Mouse (Mus musculus): ENCODE data around the gene Adgrl1.

Adgrl1 gene

GRCm38 (mm10) chr8:83899363-83900252 lies at the start of gene Adgrl1:
Adgrl1 (plus strand) TSS chr8:83900105.
- DNase-seq (ENCODE audit: low spot score in 2 of 2): peak; percentile 90 to 97

GRCm38 (mm10) chr8:83852329-83852728 lies 47.6 kb upstream of the Adgrl1 start:
- no peak for DNase-seq (ENCODE audit: low spot score in 2 of 2)

- DNase-seq (ENCODE audit: low spot score in 2 of 2): no peak
These were observed 46.4 kb upstream of the Adgrl1 start for GRCm38 (mm10) chr8:83853323-83854050.

- no peak for DNase-seq (ENCODE audit: low spot score in 2 of 2)
These were observed 43.3 kb upstream of the Adgrl1 start for GRCm38 (mm10) chr8:83856486-83857065.

- DNase-seq (ENCODE audit: low spot score in 2 of 2): no peak
These were observed 37.3 kb upstream of the Adgrl1 start for GRCm38 (mm10) chr8:83862439-83863268.

- DNase-seq (ENCODE audit: low spot score in 2 of 2): peak; percentile 28 to 45
These were observed 24.8 kb upstream of the Adgrl1 start for GRCm38 (mm10) chr8:83874881-83875655.

GRCm38 (mm10) chr8:83875656-83876040 lies 24.3 kb upstream of the Adgrl1 start:
- peak in 1 of 2 experiments; percentile 25 for DNase-seq (ENCODE audit: low spot score in 2 of 2)

GRCm38 (mm10) chr8:83876080-83876837 lies 23.6 kb upstream of the Adgrl1 start:
- DNase-seq (ENCODE audit: low spot score in 2 of 2): no peak

- no peak for DNase-seq (ENCODE audit: low spot score in 2 of 2)
These were observed 23.1 kb upstream of the Adgrl1 start for GRCm38 (mm10) chr8:83876838-83877223.

- no peak for DNase-seq (ENCODE audit: low spot score in 2 of 2)
These were observed 11.5 kb upstream of the Adgrl1 start for GRCm38 (mm10) chr8:83888409-83888808.

- no peak for DNase-seq (ENCODE audit: low spot score in 2 of 2)
These were observed 7.8 kb upstream of the Adgrl1 start for GRCm38 (mm10) chr8:83892061-83892460.

GRCm38 (mm10) chr8:83893915-83894314 lies 6.0 kb upstream of the Adgrl1 start:
- peak; percentile 59 to 76 for DNase-seq (ENCODE audit: low spot score in 2 of 2)

- DNase-seq (ENCODE audit: low spot score in 2 of 2): no peak
These were observed 4.0 kb upstream of the Adgrl1 start for GRCm38 (mm10) chr8:83895894-83896293.

GRCm38 (mm10) chr8:83896461-83896860 lies 3.4 kb upstream of the Adgrl1 start:
- DNase-seq (ENCODE audit: low spot score in 2 of 2): no peak

- DNase-seq (ENCODE audit: low spot score in 2 of 2): peak; percentile 46 to 61
These were observed 2.7 kb upstream of the Adgrl1 start for GRCm38 (mm10) chr8:83897211-83897610.

GRCm38 (mm10) chr8:83898456-83898855 lies 1.4 kb upstream of the Adgrl1 start:
- DNase-seq (ENCODE audit: low spot score in 2 of 2): peak in 1 of 2 experiments; percentile 52

- DNase-seq (ENCODE audit: low spot score in 2 of 2): no peak
These were observed 931 bp upstream of the Adgrl1 start for GRCm38 (mm10) chr8:83898985-83899362.

GRCm38 (mm10) chr8:83900266-83900956 lies 506 bp downstream of the Adgrl1 start:
- DNase-seq (ENCODE audit: low spot score in 2 of 2): no peak

GRCm38 (mm10) chr8:83900957-83901270 lies 1.0 kb downstream of the Adgrl1 start:
- DNase-seq (ENCODE audit: low spot score in 2 of 2): peak; percentile 55 to 61
